Mouse (Mus musculus) limb, embryonic 15.5 days (tissue): Measurements from ENCODE around the gene Sox30. TPM values are rescaled to one million over a fixed set of nuclear protein-coding genes. Genes with fewer than 3 reads are reported as not detected.
A peak's percentile ranks its signal among the peaks of the same experiment; 100 is the strongest.

Experiments used
- ATAC-seq: fragments of 200-750 bp; cut with Nextera tagmentation; 2 replicates; pipeline ENCODE4 v1.8.0; 2017; ENCODE audit warnings: low read depth, moderate TSS enrichment; ENCODE audit not compliant: insufficient number of reproducible peaks, low FRiP score, low TSS enrichment
- H3K27ac ChIP-seq: fragments of 300-500 bp; sonication (generic); 2 replicates; pipeline ENCODE4 v1.5.1; 2015; ENCODE audit warnings: moderate library complexity, mild to moderate bottlenecking, inconsistent platforms
- H3K27me3 ChIP-seq: fragments of 300-500 bp; sonication (generic); 2 replicates; pipeline ENCODE4 v1.6.1; 2015; ENCODE audit warnings: inconsistent platforms
- H3K36me3 ChIP-seq: fragments of 300-500 bp; sonication (generic); 2 replicates; pipeline ENCODE4 v1.6.1; 2015; ENCODE audit warnings: inconsistent platforms
- H3K4me1 ChIP-seq: fragments of 300-500 bp; sonication (generic); 2 replicates; pipeline ENCODE4 v1.6.1; 2015; ENCODE audit warnings: inconsistent platforms
- H3K4me2 ChIP-seq: fragments of 300-500 bp; sonication (generic); 2 replicates; pipeline ENCODE4 v1.6.1; 2015; ENCODE audit warnings: mild to moderate bottlenecking, inconsistent platforms
- H3K4me3 ChIP-seq: fragments of 300-500 bp; sonication (generic); 2 replicates; pipeline ENCODE4 v1.5.1; 2015; ENCODE audit warnings: mild to moderate bottlenecking, inconsistent platforms
- H3K9ac ChIP-seq: fragments of 300-500 bp; sonication (generic); 2 replicates; pipeline ENCODE4 v1.6.1; 2015; ENCODE audit warnings: inconsistent platforms
- H3K9me3 ChIP-seq: fragments of 300-500 bp; sonication (generic); 2 replicates; pipeline ENCODE4 v1.6.1; 2016; ENCODE audit warnings: inconsistent platforms
- WGBS: fragments of 180-500 bp; shearing (Covaris S2); methylation state at CpG from one replicate; pipeline ENCODE4 v1.1.7; 2015; 5-methylcytosine and 5-hydroxymethylcytosine counted together
- polyA plus RNA-seq: library from polyadenylated mRNA; unstranded; fragments of >200 nt; fragmentation: Nextera tagmentation; extraction: Ambion mirVana; gene quantifications from 2 replicates; pipeline ENCODE4 v1.2.1, GENCODE M21; 2015

Gene Sox30
- 0.24 and 0.28 TPM in 2 replicates for polyA plus RNA-seq

DNA sequence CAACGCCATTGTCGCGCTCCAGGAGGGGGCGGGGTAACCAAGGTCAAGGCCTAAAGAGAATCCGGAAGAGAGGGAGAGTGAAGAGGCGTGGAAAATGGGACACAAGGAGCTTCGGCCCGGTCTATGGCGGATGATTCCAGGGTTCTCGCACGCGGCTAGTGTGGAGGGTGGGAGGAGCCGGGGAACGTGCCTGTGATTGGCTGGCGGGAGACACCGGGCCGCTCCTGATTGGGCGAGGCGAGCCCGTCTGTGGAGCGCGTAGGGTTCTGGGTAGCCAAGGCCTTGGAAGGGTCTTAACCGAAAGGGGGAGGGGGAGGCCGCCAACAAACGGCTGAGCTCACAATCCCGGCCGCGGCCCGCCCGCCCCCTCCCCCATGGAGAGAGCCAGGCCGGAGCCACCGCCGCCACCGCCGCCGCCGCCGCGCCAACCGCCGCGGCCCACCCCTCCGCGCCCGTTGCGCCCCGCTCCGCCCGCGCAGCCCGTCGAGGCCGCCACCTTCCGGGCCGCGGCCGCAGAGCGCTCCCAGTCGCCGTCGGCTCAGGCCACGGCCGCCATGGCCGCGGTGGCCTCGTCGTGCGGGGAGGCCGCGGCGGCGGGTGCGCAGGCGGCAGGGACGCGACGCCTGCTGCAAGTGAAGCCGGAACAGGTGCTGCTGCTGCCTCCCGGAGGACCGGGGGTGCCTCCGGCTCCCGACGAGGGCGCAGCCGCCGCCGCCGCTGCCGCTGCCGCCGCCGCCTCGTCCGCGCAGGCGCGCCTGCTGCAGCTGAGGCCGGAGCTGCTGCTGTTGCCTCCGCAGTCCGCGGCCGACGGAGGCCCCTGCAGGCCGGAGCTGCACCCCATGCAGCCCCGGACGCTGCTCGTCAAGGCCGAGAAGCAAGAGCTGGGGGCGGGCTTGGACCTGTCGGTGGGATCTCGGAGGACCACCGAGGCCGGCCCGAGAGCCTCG is at the start of gene Sox30:
Gene Sox30 (plus strand): TSS at position 365 of the 947 bp plus-strand sequence.
- Histone ChIP-seq H3K4me3 (peak within 1 kb of the TSS; percentile 63), H3K9ac (peak within 1 kb of the TSS; percentile 82), H3K27ac (peak within 1 kb of the TSS; percentile 75), H3K27me3 (peaks cover 6% of the 10 kb centered on the region; the same call in 1 of the 2 replicates), H3K4me2 (peak within 1 kb of the TSS; percentile 88), H3K36me3 (no peaks in the 10 kb centered on the region), H3K9me3 (no peaks in the 10 kb centered on the region), H3K4me1 (peaks cover 12% of the 10 kb centered on the region; the same call in 1 of the 2 replicates)
- ATAC-seq: peak; percentile 79; the same call in 1 of the 2 replicates
- WGBS: 18% methylated on average over 54 of the region's 115 CpGs

DNA sequence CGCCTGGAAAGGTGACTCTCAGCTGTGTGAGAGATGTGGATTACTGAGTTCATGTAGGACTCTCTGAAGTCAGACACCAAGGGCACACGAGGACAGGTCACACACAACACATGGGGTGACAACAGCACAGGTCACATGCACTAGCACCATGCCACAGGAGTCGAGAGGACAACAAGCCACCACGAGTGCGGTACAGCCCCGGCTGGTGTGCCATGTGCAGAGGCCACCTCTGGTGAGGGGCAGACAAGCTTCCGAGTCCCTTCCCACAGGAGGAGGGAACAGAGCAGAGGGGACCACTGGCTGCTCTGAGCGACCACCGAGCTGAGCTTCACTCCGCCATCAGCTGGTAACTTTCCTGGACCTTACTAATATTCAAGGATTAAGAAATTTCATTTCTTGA is 47.3 kb upstream of the Sox30 start:
- no peaks in the 10 kb centered on the region for H3K4me1 ChIP-seq
- H3K27me3 ChIP-seq: no peaks in the 10 kb centered on the region
- no peak overlapping the region for H3K4me2 ChIP-seq
- no peaks in the 10 kb centered on the region for H3K9me3 ChIP-seq
- H3K4me3 ChIP-seq: no peak overlapping the region
- no peak overlapping the region for H3K9ac ChIP-seq
- 91% methylated on average over 10 of the region's 10 CpGs for WGBS
- ATAC-seq: no peak
- peaks cover 65% of the 10 kb centered on the region for H3K36me3 ChIP-seq
- H3K27ac ChIP-seq: no peak overlapping the region

DNA sequence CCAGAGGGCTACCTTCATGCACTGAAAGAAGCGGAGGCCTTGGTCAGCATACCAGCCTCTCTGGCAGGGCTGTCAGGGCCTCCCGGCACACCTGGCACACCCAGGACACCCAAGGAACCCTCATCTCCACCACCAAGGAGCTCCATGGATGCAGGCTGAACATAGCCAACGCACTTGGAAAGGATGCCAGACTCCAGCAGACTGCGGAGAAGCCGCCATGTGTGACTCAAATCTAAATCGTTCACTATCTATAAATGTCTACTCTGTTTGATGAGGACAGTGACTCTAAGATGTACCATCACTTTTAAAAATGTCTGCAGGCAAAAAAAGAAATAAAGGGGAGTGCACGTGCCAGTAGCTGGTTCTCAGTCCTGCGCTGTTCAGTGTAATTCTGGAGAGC is 42.6 kb upstream of the Sox30 start:
- Histone ChIP-seq H3K36me3 (peaks cover 46% of the 10 kb centered on the region), H3K4me2 (no peak overlapping the region), H3K27ac (no peak overlapping the region), H3K4me3 (no peak overlapping the region), H3K27me3 (no peaks in the 10 kb centered on the region), H3K9ac (no peak overlapping the region), H3K4me1 (no peaks in the 10 kb centered on the region), H3K9me3 (no peaks in the 10 kb centered on the region)
- ATAC-seq: no peak
- WGBS: 93% methylated on average over 8 of the region's 8 CpGs

DNA sequence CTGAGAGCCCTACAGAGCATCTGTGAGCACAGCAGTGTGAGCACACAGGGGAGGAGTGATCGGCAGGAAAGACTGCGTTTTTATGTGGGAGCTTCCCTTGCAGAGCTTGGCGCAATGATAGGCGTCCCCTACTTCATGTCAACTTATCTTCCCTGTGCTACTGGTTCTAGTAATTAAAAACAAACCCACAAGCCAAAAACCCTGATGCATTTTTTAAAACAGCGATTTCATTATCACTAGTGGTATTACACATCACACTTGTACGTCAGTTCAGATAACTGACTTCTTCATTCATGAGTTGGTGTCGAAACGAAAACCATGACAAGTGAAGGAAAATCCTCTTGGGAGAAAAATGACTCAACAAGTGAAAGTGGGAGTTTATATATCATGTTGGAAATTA is 41.2 kb upstream of the Sox30 start:
- no peak overlapping the region for H3K4me3 ChIP-seq
- H3K27me3 ChIP-seq: no peaks in the 10 kb centered on the region
- peaks cover 34% of the 10 kb centered on the region for H3K36me3 ChIP-seq
- H3K27ac ChIP-seq: no peak overlapping the region
- H3K9ac ChIP-seq: no peak overlapping the region
- peaks cover 11% of the 10 kb centered on the region for H3K4me1 ChIP-seq
- no peaks in the 10 kb centered on the region for H3K9me3 ChIP-seq
- ATAC-seq: no peak
- H3K4me2 ChIP-seq: no peak overlapping the region
- WGBS: 88% methylated on average over 8 of the region's 8 CpGs

DNA sequence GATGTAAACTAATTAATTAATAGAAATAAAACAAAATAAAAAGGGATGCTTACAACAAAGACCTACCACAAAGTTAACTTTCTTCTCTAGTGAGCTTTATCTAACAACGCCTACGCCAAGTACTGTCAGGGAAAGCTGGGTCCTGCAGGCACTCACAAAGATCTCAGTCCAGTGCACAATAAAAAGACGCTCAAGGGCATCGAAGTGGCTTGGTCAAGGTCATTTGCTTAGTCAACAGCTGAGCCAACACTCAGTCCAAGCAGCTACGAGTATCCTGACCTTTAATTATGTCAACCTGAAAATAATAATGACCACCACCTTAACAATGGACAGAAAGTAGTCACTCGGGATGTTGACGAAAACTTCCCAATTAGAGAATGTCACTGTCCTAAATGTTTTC is 37.8 kb upstream of the Sox30 start:
- H3K27ac ChIP-seq: no peak overlapping the region
- no peak overlapping the region for H3K4me3 ChIP-seq
- no peak overlapping the region for H3K9ac ChIP-seq
- 91% methylated on average over 7 of the region's 7 CpGs for WGBS
- H3K4me2 ChIP-seq: no peak overlapping the region
- no peaks in the 10 kb centered on the region for H3K27me3 ChIP-seq
- no peak for ATAC-seq
- peaks cover 15% of the 10 kb centered on the region for H3K4me1 ChIP-seq
- peaks cover 3% of the 10 kb centered on the region; the same call in 1 of the 2 replicates for H3K36me3 ChIP-seq
- no peaks in the 10 kb centered on the region for H3K9me3 ChIP-seq

DNA sequence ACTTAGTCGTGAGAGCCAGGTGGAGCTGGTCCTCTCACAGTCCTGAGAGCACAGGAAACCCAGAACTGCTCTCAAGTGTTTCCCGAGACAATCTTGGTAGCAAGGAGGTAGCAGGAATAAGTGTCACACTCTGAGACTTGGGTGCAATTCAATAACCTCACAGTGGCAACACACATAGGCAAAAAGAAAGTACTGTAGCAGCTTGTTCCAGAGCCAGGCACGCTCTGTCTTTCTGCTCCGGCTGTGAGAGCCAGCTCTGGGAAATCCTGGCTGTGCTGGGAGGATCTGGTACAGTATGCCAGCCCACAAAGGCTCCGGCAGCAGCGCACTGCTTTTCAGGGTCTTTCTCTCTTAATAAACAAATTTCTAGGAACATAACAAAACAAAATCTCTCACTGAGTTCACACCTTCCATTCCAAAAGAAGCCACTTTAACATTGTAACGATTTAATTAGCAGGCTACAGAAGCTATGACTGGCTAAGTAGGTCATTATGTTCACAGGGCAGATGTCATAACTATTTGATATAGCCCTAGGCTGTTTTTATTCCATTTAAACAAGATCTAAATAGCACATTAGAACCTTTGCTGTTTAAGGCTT is 36.9 kb upstream of the Sox30 start:
- Histone ChIP-seq H3K4me1 (peaks cover 15% of the 10 kb centered on the region), H3K4me3 (peak overlapping the region; percentile 93), H3K27ac (no peak overlapping the region), H3K36me3 (no peaks in the 10 kb centered on the region; the same call in 1 of the 2 replicates), H3K4me2 (peak overlapping the region; percentile 84), H3K27me3 (no peaks in the 10 kb centered on the region), H3K9me3 (no peaks in the 10 kb centered on the region), H3K9ac (no peak overlapping the region)
- no peak for ATAC-seq
- 38% methylated on average over 7 of the region's 7 CpGs for WGBS

DNA sequence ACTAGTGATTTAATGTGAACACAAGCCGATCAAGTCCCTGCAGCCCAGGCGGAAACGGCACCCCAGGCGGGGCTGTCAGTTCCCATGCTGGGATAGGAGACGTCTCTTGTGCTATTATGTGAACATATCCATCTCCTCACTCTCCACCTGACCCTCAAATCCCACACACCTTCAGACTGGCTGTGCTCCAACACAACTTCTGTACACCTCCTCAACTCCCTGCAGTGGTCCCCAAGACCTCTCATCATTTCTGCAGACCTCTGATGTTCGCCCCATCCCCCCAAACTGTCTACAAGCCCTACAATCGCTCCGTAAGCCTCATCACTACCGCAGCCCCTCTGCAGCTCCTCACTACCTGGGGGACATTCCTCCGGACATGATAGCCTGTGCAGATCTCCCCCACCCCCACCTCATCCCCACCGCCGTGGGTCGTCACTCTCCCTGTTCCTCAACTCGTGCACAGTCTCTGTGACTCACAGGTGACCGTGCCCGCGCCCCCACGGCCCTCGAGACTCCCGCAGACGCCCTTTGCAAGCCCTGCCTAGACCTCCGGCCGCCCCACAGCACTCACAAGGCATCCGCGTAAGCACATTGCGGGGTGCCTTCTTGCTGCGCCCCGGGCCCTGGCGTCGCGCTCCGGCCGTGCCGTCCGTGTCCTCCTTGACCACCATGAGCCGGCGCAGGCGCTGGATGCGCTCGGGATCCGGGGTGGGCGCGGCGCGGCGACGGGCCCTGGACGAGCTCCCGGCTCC is 36.0 kb upstream of the Sox30 start:
- Histone ChIP-seq H3K4me3 (peak overlapping the region; percentile 93), H3K9me3 (no peaks in the 10 kb centered on the region), H3K4me1 (peaks cover 15% of the 10 kb centered on the region), H3K36me3 (peaks cover 6% of the 10 kb centered on the region), H3K4me2 (peak overlapping the region; percentile 84), H3K27me3 (no peaks in the 10 kb centered on the region), H3K9ac (peak overlapping the region; percentile 75), H3K27ac (peak overlapping the region; percentile 50)
- ATAC-seq: no peak
- under 1% methylated on average over 49 of the region's 49 CpGs for WGBS

DNA sequence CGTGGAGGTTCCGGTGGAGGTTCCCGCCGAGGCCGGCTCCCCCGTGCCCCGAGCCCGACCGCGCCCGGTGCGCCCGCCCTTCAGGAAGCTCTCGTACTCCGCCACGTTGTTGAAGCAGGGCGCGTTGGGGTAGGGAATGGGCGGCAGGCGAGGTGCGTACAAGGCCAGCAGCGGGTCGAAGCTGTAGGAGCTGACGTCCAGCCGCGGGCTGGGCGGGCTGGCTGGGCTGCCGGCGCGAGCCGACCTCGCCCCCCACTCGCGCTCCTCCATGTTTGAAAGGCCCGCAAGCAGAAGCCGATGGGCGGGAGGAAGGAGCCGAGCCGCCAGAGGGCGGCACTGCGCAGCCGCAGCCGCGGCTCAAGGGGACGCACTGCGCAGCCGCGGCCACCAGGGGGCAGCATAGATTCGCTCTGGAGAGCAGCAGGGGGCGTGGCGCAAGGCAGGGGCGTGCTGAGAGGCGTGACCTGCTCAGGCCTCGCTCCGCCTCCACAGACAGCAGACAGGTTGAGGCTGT is 35.4 kb upstream of the Sox30 start, which contains the start of gene Lsm11:
Gene Lsm11 (minus strand): TSS at position 293 of the 514 bp plus-strand sequence.
- peak within 1 kb of the TSS; percentile 84 for H3K4me2 ChIP-seq
- peaks cover 15% of the 10 kb centered on the region for H3K4me1 ChIP-seq
- peak within 1 kb of the TSS; percentile 75 for H3K9ac ChIP-seq
- no peaks in the 10 kb centered on the region for H3K27me3 ChIP-seq
- peak within 1 kb of the TSS; percentile 93 for H3K4me3 ChIP-seq
- ATAC-seq: peak; percentile 85
- WGBS: under 1% methylated on average over 52 of the region's 55 CpGs
- H3K36me3 ChIP-seq: peaks cover 12% of the 10 kb centered on the region
- no peaks in the 10 kb centered on the region for H3K9me3 ChIP-seq
- H3K27ac ChIP-seq: peak within 1 kb of the TSS; percentile 50

DNA sequence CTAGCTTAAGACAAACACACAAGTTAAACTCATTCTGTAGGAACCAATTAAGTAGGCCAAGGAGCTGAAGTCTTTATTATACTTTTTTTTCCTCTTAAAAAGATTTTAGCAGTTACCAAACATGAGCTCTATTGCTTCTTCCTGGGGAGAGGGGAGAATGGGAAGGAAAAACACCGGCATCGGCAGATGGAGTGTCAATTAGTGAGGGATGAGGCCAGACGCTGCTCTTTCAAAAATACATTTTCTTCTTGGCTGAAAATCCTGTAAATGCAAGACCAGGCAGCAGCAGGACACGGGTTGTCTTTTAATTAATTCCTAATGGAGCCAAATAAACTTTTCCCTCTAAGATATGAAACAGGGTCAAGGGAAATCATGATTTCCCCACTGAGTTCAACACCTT is 33.3 kb upstream of the Sox30 start:
- Histone ChIP-seq H3K9ac (no peak overlapping the region), H3K27ac (no peak overlapping the region), H3K27me3 (no peaks in the 10 kb centered on the region), H3K9me3 (no peaks in the 10 kb centered on the region), H3K4me3 (no peak overlapping the region), H3K36me3 (peaks cover 29% of the 10 kb centered on the region), H3K4me1 (peaks cover 15% of the 10 kb centered on the region), H3K4me2 (no peak overlapping the region)
- 68% methylated on average over 4 of the region's 4 CpGs for WGBS
- no peak for ATAC-seq

DNA sequence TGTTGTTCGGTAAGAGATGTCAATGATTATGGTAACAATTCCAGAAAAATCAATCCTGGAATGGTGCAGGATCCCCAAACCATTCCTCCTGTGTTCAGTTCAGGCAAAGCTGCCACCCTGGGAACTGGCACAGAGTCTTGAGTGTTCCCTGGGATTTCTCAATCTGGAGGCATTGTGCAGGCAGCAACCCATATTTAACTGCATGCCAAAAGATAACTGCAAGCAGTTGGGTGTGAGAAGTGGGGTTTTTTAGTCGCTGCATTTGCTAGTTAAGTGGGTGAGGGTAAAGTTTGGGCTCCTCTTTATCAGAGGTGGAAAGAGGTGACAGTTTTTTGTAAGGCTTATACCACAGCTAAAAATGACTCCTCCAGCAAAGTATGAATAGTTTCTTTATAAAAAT is 32.6 kb upstream of the Sox30 start:
- peaks cover 15% of the 10 kb centered on the region for H3K4me1 ChIP-seq
- ATAC-seq: no peak
- WGBS: 84% methylated on average over 2 of the region's 2 CpGs
- no peak overlapping the region for H3K27ac ChIP-seq
- H3K36me3 ChIP-seq: peaks cover 35% of the 10 kb centered on the region
- H3K27me3 ChIP-seq: no peaks in the 10 kb centered on the region
- no peaks in the 10 kb centered on the region for H3K9me3 ChIP-seq
- H3K9ac ChIP-seq: no peak overlapping the region
- H3K4me2 ChIP-seq: no peak overlapping the region
- no peak overlapping the region for H3K4me3 ChIP-seq

DNA sequence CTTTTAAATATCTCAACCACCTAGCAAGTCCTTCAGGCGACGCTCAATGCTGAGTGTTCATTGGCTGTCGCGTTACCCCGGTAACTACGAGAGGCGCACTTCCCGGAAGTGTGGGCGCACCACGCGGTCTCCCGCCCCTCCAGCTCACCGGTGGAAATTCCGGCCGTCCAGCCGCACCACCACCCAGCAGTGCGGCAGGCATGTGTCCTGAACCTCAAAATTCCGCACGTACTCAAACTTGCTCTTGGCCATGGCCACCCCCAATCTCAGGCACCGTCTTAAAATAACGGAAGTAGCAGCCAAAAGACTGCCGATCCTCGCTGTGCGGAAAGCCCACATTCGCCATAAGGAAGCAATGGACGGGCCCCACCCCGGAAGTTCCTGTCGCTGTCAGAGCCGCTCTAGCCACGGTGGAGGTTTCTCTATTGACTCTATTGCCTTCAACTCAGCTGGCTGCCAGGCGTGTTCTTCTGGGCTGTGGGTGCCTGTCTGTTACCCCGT is 24.9 kb upstream of the Sox30 start, which contains the start of gene Thg1l:
Gene Thg1l (minus strand): TSS at position 368 of the 501 bp plus-strand sequence.
- under 1% methylated on average over 32 of the region's 32 CpGs for WGBS
- Histone ChIP-seq H3K4me1 (0 out of 2 replicates have a peak, but pooled peaks cover 2% of the 10 kb centered on the region), H3K4me3 (peak within 1 kb of the TSS; percentile 60), H3K27me3 (no peaks in the 10 kb centered on the region), H3K9ac (peak within 1 kb of the TSS; percentile 31; the same call in 1 of the 2 replicates), H3K9me3 (no peaks in the 10 kb centered on the region), H3K27ac (peak within 1 kb of the TSS; percentile 79), H3K36me3 (peaks cover 24% of the 10 kb centered on the region), H3K4me2 (peak within 1 kb of the TSS; percentile 50)
- peak; percentile 95 for ATAC-seq
